Mouse (Mus musculus) E14TG2a.4 (cell line): Measurements from ENCODE around the gene Hdac4.

ENCODE experiments used
- CTCF ChIP-seq: conservative IDR thresholded peaks from 2 replicates; pipeline ENCODE4 v1.5.1; 2014; ENCODE audit warnings: low read length
- POU5F1 ChIP-seq: IDR thresholded peaks from 2 replicates; pipeline ENCODE4 v1.6.1; 2014; ENCODE audit warnings: low read length, borderline replicate concordance

DNA sequence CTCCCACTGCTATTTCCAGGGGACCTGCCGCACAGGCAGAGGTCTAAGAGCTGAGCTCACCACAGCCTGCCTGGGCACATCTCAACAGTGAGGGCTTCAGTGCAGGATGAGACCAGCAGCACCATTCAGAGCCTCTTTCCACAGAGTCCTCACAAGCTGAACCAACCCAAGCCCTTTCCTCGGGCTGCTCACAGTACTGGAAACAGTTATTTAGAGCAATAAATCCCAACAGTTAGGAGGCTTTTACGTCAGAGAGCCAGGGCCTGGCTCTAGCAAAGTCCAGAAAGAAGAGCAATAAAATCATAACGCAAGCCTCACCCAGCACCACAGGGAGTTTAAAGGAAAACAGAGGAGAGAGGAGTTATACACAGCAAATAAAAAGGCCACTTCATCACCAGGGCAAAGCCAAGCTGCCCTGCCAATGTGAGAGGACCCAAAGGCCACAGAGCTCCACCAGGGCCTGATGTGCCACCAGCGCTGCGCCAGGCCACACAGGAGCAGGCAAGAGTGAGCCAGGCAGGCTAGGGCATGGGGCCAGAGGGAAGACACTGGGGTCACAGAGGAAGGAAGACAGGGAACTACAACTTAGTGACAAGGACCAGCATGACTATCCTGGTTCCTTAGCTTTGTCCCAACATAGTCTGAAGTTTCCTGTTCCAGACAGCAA lies 50.5 kb downstream of the Hdac4 start:
- TF ChIP-seq CTCF (no peak), POU5F1 (no peak)
